Mouse (Mus musculus): ENCODE measurements around the gene Tspan5.

DNA sequence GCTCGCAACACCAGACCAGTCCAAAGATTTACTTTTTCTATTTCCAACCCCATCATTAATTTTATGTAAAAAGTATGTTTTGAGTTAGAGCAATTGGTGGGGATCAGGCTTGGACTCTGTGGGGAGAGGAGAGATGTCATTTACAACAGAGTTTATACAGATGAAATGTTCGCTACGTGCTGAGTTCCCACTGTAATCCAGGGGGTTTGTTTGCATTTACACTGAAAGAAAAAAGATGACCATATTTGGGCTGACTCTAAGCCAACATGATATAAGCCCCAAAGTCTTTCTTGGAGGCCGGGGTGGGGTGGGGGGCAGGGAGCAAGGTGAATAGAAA is 32.6 kb downstream of the Tspan5 start:
- TF ChIP-seq GATA1 (IDR thresholded peaks at IDR 0.05; ENCODE audit: borderline replicate concordance, low read length) (no peak), FLI1 (IDR thresholded peaks at IDR 0.05; ENCODE audit: low read length) (no peak)

Measured in megakaryocyte, embryonic 14.5 days (primary cell).